19 mouse cellular contexts compared by ENCODE assay signal in genomic region chr3:35353442-35353841, GRCm38 (mm10).
A peak's percentile ranks its signal among the peaks of the same experiment; 100 is the strongest.
DNase-seq lines count a peak whose midpoint lies in the region; ATAC-seq lines count a peak whose summit lies in the region.
"Had no signal": no experiment of that assay in that cellular context is flagged by ENCODE, and none has a peak within 500 bp of the region (broad histone marks: within the 10 kb centered on the region; RNA-seq: fewer than 3 reads in every experiment).

No protein-coding gene starts in this region.

- H3K9me3 ChIP-seq in forebrain, embryonic 10.5 days, result no peaks in the 10 kb centered on the region
- no peaks in the 10 kb centered on the region for H3K9me3 ChIP-seq in forebrain, embryonic 11.5 days (ENCODE audit: control insufficient read depth, low read length)
- no peaks in the 10 kb centered on the region for H3K9me3 ChIP-seq in midbrain, embryonic 15.5 days
- no peaks in the 10 kb centered on the region for H3K9me3 ChIP-seq in midbrain, embryonic 10.5 days (replicated peaks)
- H3K9me3 ChIP-seq in hindbrain, embryonic 15.5 days, result no peaks in the 10 kb centered on the region
- no peaks in the 10 kb centered on the region for H3K9me3 ChIP-seq in neural tube, embryonic 14.5 days (ENCODE audit: control insufficient read depth, low read length)
- H3K9me3 ChIP-seq: stomach, embryonic 15.5 days had no signal

- no peak; the same call in 1 of the 2 replicates for ATAC-seq in forebrain, embryonic 11.5 days (replicated peaks; ENCODE audit: low FRiP score)
- ATAC-seq in midbrain, embryonic 15.5 days (replicated peaks), result 0 out of 2 replicates have a peak, but pooled peaks have one; percentile 48
- ATAC-seq in hindbrain, embryonic 15.5 days (ENCODE audit: low FRiP score, low read depth), result 0 out of 2 replicates have a peak, but pooled peaks have one; percentile 58
- peak; percentile 20; the same call in 1 of the 2 replicates for ATAC-seq in neural tube, embryonic 14.5 days (ENCODE audit: low read depth)
- ATAC-seq: inflammation-experienced regulatory T-cells, adult 6 months had no signal

- DNase-seq in forebrain, embryonic 10.5 days (ENCODE audit: extremely low spot score, low spot score), result peak; percentile 3
- no peak for DNase-seq in forebrain, embryonic 11.5 days (ENCODE audit: low spot score)
- DNase-seq in midbrain, embryonic 10.5 days (ENCODE audit: low spot score), result no peak
- no peak for DNase-seq in kidney, postnatal 10 days
- no peak for DNase-seq in T-cell, adult 2 months (ENCODE audit: low spot score)
- DNase-seq: adrenal gland, postnatal 14 days; cerebellum, adult 8-10 months; gastrocnemius, postnatal 14 days; kidney, adult 8-10 months; kidney, postnatal 25 days; thymus, postnatal 25 days had no signal

- no peak overlapping the region for H3K9ac ChIP-seq in forebrain, embryonic 11.5 days (ENCODE audit: low read length)
- no peak overlapping the region for H3K9ac ChIP-seq in midbrain, embryonic 15.5 days
- no peak overlapping the region for H3K9ac ChIP-seq in hindbrain, embryonic 15.5 days
- no peak overlapping the region for H3K9ac ChIP-seq in neural tube, embryonic 14.5 days (replicated peaks; ENCODE audit: low read depth, low read length)
- H3K9ac ChIP-seq: stomach, embryonic 15.5 days had no signal

- no peaks in the 10 kb centered on the region for H3K36me3 ChIP-seq in forebrain, embryonic 10.5 days (replicated peaks)
- no peaks in the 10 kb centered on the region for H3K36me3 ChIP-seq in forebrain, embryonic 11.5 days (ENCODE audit: control insufficient read depth, insufficient read depth, low read length)
- no peaks in the 10 kb centered on the region for H3K36me3 ChIP-seq in midbrain, embryonic 15.5 days (replicated peaks)
- H3K36me3 ChIP-seq in midbrain, embryonic 10.5 days, result no peaks in the 10 kb centered on the region
- H3K36me3 ChIP-seq in hindbrain, embryonic 15.5 days, result no peaks in the 10 kb centered on the region
- no peaks in the 10 kb centered on the region for H3K36me3 ChIP-seq in neural tube, embryonic 14.5 days (ENCODE audit: control insufficient read depth, insufficient read depth, low read length)
- H3K36me3 ChIP-seq: stomach, embryonic 15.5 days had no signal

- peaks cover 42% of the 10 kb centered on the region for H3K4me1 ChIP-seq in forebrain, embryonic 10.5 days
- 0 out of 2 replicates have a peak, but pooled peaks cover 3% of the 10 kb centered on the region for H3K4me1 ChIP-seq in forebrain, embryonic 11.5 days (replicated peaks; ENCODE audit: control insufficient read depth, insufficient read depth, low read length)
- H3K4me1 ChIP-seq in midbrain, embryonic 15.5 days, result no peaks in the 10 kb centered on the region
- H3K4me1 ChIP-seq in midbrain, embryonic 10.5 days, result peaks cover 22% of the 10 kb centered on the region
- H3K4me1 ChIP-seq in hindbrain, embryonic 15.5 days (replicated peaks), result peaks cover 8% of the 10 kb centered on the region; the same call in 1 of the 2 replicates
- H3K4me1 ChIP-seq in neural tube, embryonic 14.5 days (ENCODE audit: control insufficient read depth, insufficient read depth, low read length), result peaks cover 2% of the 10 kb centered on the region; the same call in 1 of the 2 replicates
- H3K4me1 ChIP-seq: stomach, embryonic 15.5 days had no signal

- WGBS in forebrain, embryonic 10.5 days, result 89% methylated on average over 9 of the region's 9 CpGs
- 93% methylated on average over 9 of the region's 9 CpGs for WGBS in forebrain, embryonic 11.5 days
- WGBS in midbrain, embryonic 15.5 days, result 85% methylated on average over 9 of the region's 9 CpGs
- WGBS in midbrain, embryonic 10.5 days, result 91% methylated on average over 9 of the region's 9 CpGs
- 56% methylated on average over 9 of the region's 9 CpGs for WGBS in hindbrain, embryonic 15.5 days
- 48% methylated on average over 9 of the region's 9 CpGs for WGBS in neural tube, embryonic 14.5 days

- H3K27ac ChIP-seq in forebrain, embryonic 10.5 days, result no peak overlapping the region
- H3K27ac ChIP-seq in forebrain, embryonic 11.5 days (ENCODE audit: low read depth, low read length), result no peak overlapping the region
- H3K27ac ChIP-seq in midbrain, embryonic 15.5 days, result no peak overlapping the region
- no peak overlapping the region for H3K27ac ChIP-seq in midbrain, embryonic 10.5 days (replicated peaks)
- 0 out of 2 replicates have a peak overlapping the region, but pooled peaks have one; percentile 38 for H3K27ac ChIP-seq in hindbrain, embryonic 15.5 days (replicated peaks)
- no peak overlapping the region for H3K27ac ChIP-seq in neural tube, embryonic 14.5 days (ENCODE audit: low read depth, low read length)
- H3K27ac ChIP-seq: layer of hippocampus, adult 2 months; macrophage; stomach, embryonic 15.5 days had no signal

- H3K4me3 ChIP-seq in forebrain, embryonic 10.5 days, result no peak overlapping the region
- H3K4me3 ChIP-seq in forebrain, embryonic 11.5 days (ENCODE audit: low read depth, low read length), result no peak overlapping the region
- H3K4me3 ChIP-seq in midbrain, embryonic 15.5 days, result no peak overlapping the region
- no peak overlapping the region for H3K4me3 ChIP-seq in midbrain, embryonic 10.5 days
- H3K4me3 ChIP-seq in hindbrain, embryonic 15.5 days, result no peak overlapping the region
- H3K4me3 ChIP-seq in neural tube, embryonic 14.5 days (ENCODE audit: low read depth, low read length), result no peak overlapping the region
- H3K4me3 ChIP-seq: layer of hippocampus, adult 2 months; myocyte; stomach, embryonic 15.5 days had no signal

- H3K27me3 ChIP-seq in forebrain, embryonic 10.5 days (ENCODE audit: poor library complexity, severe bottlenecking), result no peaks in the 10 kb centered on the region
- no peaks in the 10 kb centered on the region; the same call in 1 of the 2 replicates for H3K27me3 ChIP-seq in forebrain, embryonic 11.5 days (ENCODE audit: control insufficient read depth, insufficient read depth, low read length)
- no peaks in the 10 kb centered on the region for H3K27me3 ChIP-seq in midbrain, embryonic 15.5 days (replicated peaks)
- H3K27me3 ChIP-seq in midbrain, embryonic 10.5 days (ENCODE audit: low read depth, poor library complexity, severe bottlenecking), result no peaks in the 10 kb centered on the region
- H3K27me3 ChIP-seq in hindbrain, embryonic 15.5 days, result no peaks in the 10 kb centered on the region
- no peaks in the 10 kb centered on the region for H3K27me3 ChIP-seq in neural tube, embryonic 14.5 days (ENCODE audit: control insufficient read depth, insufficient read depth, low read length)
- H3K27me3 ChIP-seq: stomach, embryonic 15.5 days had no signal

- no peak overlapping the region for H3K4me2 ChIP-seq in forebrain, embryonic 11.5 days (ENCODE audit: low read depth, low read length, severe bottlenecking)
- H3K4me2 ChIP-seq in midbrain, embryonic 15.5 days, result no peak overlapping the region
- no peak overlapping the region for H3K4me2 ChIP-seq in hindbrain, embryonic 15.5 days
- H3K4me2 ChIP-seq in neural tube, embryonic 14.5 days (ENCODE audit: low read depth, low read length), result no peak overlapping the region
- H3K4me2 ChIP-seq: stomach, embryonic 15.5 days had no signal
